Mouse (Mus musculus): Measurements from ENCODE around the gene Gabrb1. TPM values are rescaled to one million over a fixed set of nuclear protein-coding genes. Genes with fewer than 3 reads are reported as not detected.

The Gabrb1 gene
- total RNA-seq, 1 experiment = 0.04 TPM

- H3K27ac ChIP-seq (ENCODE audit: insufficient read depth, low read depth, low read length, poor library complexity, severe bottlenecking) = no peak overlapping the region
- in situ Hi-C loops (cut with MboI; ENCODE audit: low sequenced_read_pairs in 2 of 2, unreplicated experiment in 2 of 2) = no loop called here
- H3K9me3 ChIP-seq (ENCODE audit: control insufficient read depth, insufficient read depth, low read depth, low read length) = no peaks in the 10 kb centered on the region
- H3K9ac ChIP-seq (ENCODE audit: insufficient read depth, low read depth, low read length, poor library complexity, severe bottlenecking) = no peak overlapping the region
- no peaks in the 10 kb centered on the region for H3K4me1 ChIP-seq (ENCODE audit: control insufficient read depth in 2 of 2, insufficient read depth in 2 of 2, low read length in 2 of 2, poor library complexity in 1 of 2)
- no peak overlapping the region for H3K4me3 ChIP-seq (ENCODE audit: insufficient read depth in 1 of 2, low read depth in 1 of 2, low read length in 2 of 2, poor library complexity in 1 of 2, severe bottlenecking in 1 of 2)
- H3K36me3 ChIP-seq (ENCODE audit: control insufficient read depth, insufficient read depth, low read length, poor library complexity, severe bottlenecking) = no peaks in the 10 kb centered on the region
- TF ChIP-seq ZC3H11A (IDR thresholded peaks at IDR 0.05; ENCODE audit: borderline replicate concordance, low read depth, low read length) (no peak), HCFC1 (IDR thresholded peaks at IDR 0.05; ENCODE audit: borderline replicate concordance, insufficient read depth, low read length) (no peak), CHD2 (IDR thresholded peaks at IDR 0.05; ENCODE audit: low read depth, low read length) (no peak), ZNF384 (IDR thresholded peaks at IDR 0.05; ENCODE audit: low read depth, low read length) (no peak), MAFK (IDR thresholded peaks at IDR 0.05; ENCODE audit: insufficient read depth, low read depth, low read length) (no peak)
- no peak for DNase-seq (ENCODE audit: low read depth, low spot score)
These were observed 171.1 kb downstream of the Gabrb1 start for GRCm38 (mm10) chr5:71828996-71829395.

DNA sequence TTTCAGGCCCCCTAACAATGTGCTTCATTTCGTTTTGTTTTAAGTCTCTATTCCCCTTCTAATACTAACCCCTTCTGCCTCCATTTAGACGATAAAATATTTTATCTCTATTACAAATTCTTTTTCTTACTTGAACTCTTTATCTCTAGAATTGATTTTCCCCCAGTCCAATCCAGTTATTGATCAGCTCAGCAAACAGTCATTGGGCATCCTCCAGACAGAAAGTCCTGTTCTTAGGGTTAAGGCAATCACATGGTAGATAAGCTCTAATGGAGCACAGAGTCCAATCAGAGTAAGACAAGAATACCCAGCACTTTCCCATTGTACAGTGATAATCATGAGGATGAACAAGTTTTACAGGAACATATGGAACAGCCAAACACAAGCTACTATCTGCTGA, 172.4 kb downstream of the Gabrb1 start:
- Histone ChIP-seq H3K4me1 (ENCODE audit: control insufficient read depth in 2 of 2, insufficient read depth in 2 of 2, low read length in 2 of 2, poor library complexity in 1 of 2) (no peaks in the 10 kb centered on the region), H3K4me3 (ENCODE audit: insufficient read depth in 1 of 2, low read depth in 1 of 2, low read length in 2 of 2, poor library complexity in 1 of 2, severe bottlenecking in 1 of 2) (no peak overlapping the region), H3K9me3 (ENCODE audit: control insufficient read depth, insufficient read depth, low read depth, low read length) (no peaks in the 10 kb centered on the region), H3K9ac (ENCODE audit: insufficient read depth, low read depth, low read length, poor library complexity, severe bottlenecking) (no peak overlapping the region), H3K27ac (ENCODE audit: insufficient read depth, low read depth, low read length, poor library complexity, severe bottlenecking) (no peak overlapping the region), H3K36me3 (ENCODE audit: control insufficient read depth, insufficient read depth, low read length, poor library complexity, severe bottlenecking) (no peaks in the 10 kb centered on the region)
- in situ Hi-C loops (cut with MboI; ENCODE audit: low sequenced_read_pairs in 2 of 2, unreplicated experiment in 2 of 2) = no loop called here
- no peak for TF ChIP-seq HCFC1 (IDR thresholded peaks at IDR 0.05; ENCODE audit: borderline replicate concordance, insufficient read depth, low read length)
- no peak for DNase-seq (ENCODE audit: low read depth, low spot score)

DNA sequence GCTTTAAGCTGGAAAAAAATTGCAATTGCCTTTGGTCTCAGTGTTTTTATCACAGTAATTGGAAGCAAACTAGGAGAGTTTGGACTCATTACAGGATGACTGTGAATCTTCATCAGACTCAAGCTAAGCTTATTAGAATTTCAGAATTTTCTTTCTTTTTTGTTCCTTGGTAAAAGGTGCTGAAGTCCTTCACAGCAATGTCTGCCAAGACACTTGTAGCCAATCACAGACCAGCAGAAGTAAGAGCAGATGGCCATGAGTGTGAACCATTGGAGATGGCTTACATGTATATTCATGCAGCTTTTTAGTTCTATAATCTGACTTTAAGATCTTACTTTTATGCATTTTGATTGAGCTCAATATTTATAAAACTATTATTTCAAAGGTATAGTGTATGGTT, 184.3 kb downstream of the Gabrb1 start:
- no peak for TF ChIP-seq CHD2 (IDR thresholded peaks at IDR 0.05; ENCODE audit: low read depth, low read length)
- TF ChIP-seq ZC3H11A (IDR thresholded peaks at IDR 0.05; ENCODE audit: borderline replicate concordance, low read depth, low read length) = no peak
- TF ChIP-seq ZNF384 (IDR thresholded peaks at IDR 0.05; ENCODE audit: low read depth, low read length) = no peak
- H3K4me1 ChIP-seq (ENCODE audit: control insufficient read depth in 2 of 2, insufficient read depth in 2 of 2, low read length in 2 of 2, poor library complexity in 1 of 2) = no peaks in the 10 kb centered on the region
- in situ Hi-C loops (cut with MboI; ENCODE audit: low sequenced_read_pairs in 2 of 2, unreplicated experiment in 2 of 2) = no loop called here
- no peak overlapping the region for H3K27ac ChIP-seq (ENCODE audit: insufficient read depth, low read depth, low read length, poor library complexity, severe bottlenecking)
- no peak overlapping the region for H3K9ac ChIP-seq (ENCODE audit: insufficient read depth, low read depth, low read length, poor library complexity, severe bottlenecking)
- no peaks in the 10 kb centered on the region for H3K36me3 ChIP-seq (ENCODE audit: control insufficient read depth, insufficient read depth, low read length, poor library complexity, severe bottlenecking)
- no peak overlapping the region for H3K4me3 ChIP-seq (ENCODE audit: insufficient read depth in 1 of 2, low read depth in 1 of 2, low read length in 2 of 2, poor library complexity in 1 of 2, severe bottlenecking in 1 of 2)
- no peaks in the 10 kb centered on the region for H3K9me3 ChIP-seq (ENCODE audit: control insufficient read depth, insufficient read depth, low read depth, low read length)
- no peak for DNase-seq (ENCODE audit: low read depth, low spot score)

DNA sequence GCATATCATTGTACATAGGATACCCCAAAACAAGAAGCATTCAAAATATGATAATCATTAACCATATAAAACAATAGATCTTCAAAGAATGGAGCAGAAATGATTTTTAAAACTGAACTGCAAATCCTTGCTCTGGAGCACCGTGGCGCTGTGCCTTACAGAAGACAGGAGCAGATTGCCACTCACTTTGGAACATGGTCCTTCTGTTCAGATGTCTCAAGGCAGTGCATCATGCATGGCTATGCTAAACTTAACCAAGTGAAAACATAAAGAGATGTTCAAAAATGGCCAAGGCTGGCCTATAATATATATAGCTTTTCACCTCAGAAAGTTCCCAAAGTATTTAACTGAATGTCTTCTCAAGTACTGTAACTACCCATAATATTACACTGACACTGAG, 240.3 kb downstream of the Gabrb1 start:
- H3K27ac ChIP-seq (ENCODE audit: insufficient read depth, low read depth, low read length, poor library complexity, severe bottlenecking) = no peak overlapping the region
- DNase-seq (ENCODE audit: low read depth, low spot score) = no peak
- no peak for TF ChIP-seq ZNF384 (IDR thresholded peaks at IDR 0.05; ENCODE audit: low read depth, low read length)
- no peak for TF ChIP-seq HCFC1 (IDR thresholded peaks at IDR 0.05; ENCODE audit: borderline replicate concordance, insufficient read depth, low read length)
- no peak for TF ChIP-seq ZC3H11A (IDR thresholded peaks at IDR 0.05; ENCODE audit: borderline replicate concordance, low read depth, low read length)
- TF ChIP-seq MAFK (IDR thresholded peaks at IDR 0.05; ENCODE audit: insufficient read depth, low read depth, low read length) = no peak
- no peak for TF ChIP-seq CHD2 (IDR thresholded peaks at IDR 0.05; ENCODE audit: low read depth, low read length)
- H3K4me1 ChIP-seq (ENCODE audit: control insufficient read depth in 2 of 2, insufficient read depth in 2 of 2, low read length in 2 of 2, poor library complexity in 1 of 2) = no peaks in the 10 kb centered on the region
- H3K9me3 ChIP-seq (ENCODE audit: control insufficient read depth, insufficient read depth, low read depth, low read length) = no peaks in the 10 kb centered on the region
- no peak overlapping the region for H3K9ac ChIP-seq (ENCODE audit: insufficient read depth, low read depth, low read length, poor library complexity, severe bottlenecking)
- no peaks in the 10 kb centered on the region for H3K36me3 ChIP-seq (ENCODE audit: control insufficient read depth, insufficient read depth, low read length, poor library complexity, severe bottlenecking)
- no peak overlapping the region for H3K4me3 ChIP-seq (ENCODE audit: insufficient read depth in 1 of 2, low read depth in 1 of 2, low read length in 2 of 2, poor library complexity in 1 of 2, severe bottlenecking in 1 of 2)
- in situ Hi-C loops (cut with MboI; ENCODE audit: low sequenced_read_pairs in 2 of 2, unreplicated experiment in 2 of 2) = no loop called here

GRCm38 (mm10) chr5:71903399-71903798, 245.5 kb downstream of the Gabrb1 start:
- no peak for DNase-seq (ENCODE audit: low read depth, low spot score)
- no peak overlapping the region for H3K4me3 ChIP-seq (ENCODE audit: insufficient read depth in 1 of 2, low read depth in 1 of 2, low read length in 2 of 2, poor library complexity in 1 of 2, severe bottlenecking in 1 of 2)
- no peak overlapping the region for H3K27ac ChIP-seq (ENCODE audit: insufficient read depth, low read depth, low read length, poor library complexity, severe bottlenecking)
- H3K4me1 ChIP-seq (ENCODE audit: control insufficient read depth in 2 of 2, insufficient read depth in 2 of 2, low read length in 2 of 2, poor library complexity in 1 of 2) = no peaks in the 10 kb centered on the region
- no peak overlapping the region for H3K9ac ChIP-seq (ENCODE audit: insufficient read depth, low read depth, low read length, poor library complexity, severe bottlenecking)
- TF ChIP-seq ZNF384 (IDR thresholded peaks at IDR 0.05; ENCODE audit: low read depth, low read length) (no peak), ZC3H11A (IDR thresholded peaks at IDR 0.05; ENCODE audit: borderline replicate concordance, low read depth, low read length) (no peak), CHD2 (IDR thresholded peaks at IDR 0.05; ENCODE audit: low read depth, low read length) (no peak), MAFK (IDR thresholded peaks at IDR 0.05; ENCODE audit: insufficient read depth, low read depth, low read length) (no peak), HCFC1 (IDR thresholded peaks at IDR 0.05; ENCODE audit: borderline replicate concordance, insufficient read depth, low read length) (no peak)
- H3K36me3 ChIP-seq (ENCODE audit: control insufficient read depth, insufficient read depth, low read length, poor library complexity, severe bottlenecking) = no peaks in the 10 kb centered on the region
- in situ Hi-C loops (cut with MboI; ENCODE audit: low sequenced_read_pairs in 2 of 2, unreplicated experiment in 2 of 2) = no loop called here
- H3K9me3 ChIP-seq (ENCODE audit: control insufficient read depth, insufficient read depth, low read depth, low read length) = no peaks in the 10 kb centered on the region

Data from ES-E14 (cell line).